Mouse (Mus musculus) midbrain, embryonic 15.5 days (tissue): ENCODE measurements around the gene Rtl1. TPM values are rescaled to one million over a fixed set of nuclear protein-coding genes. Genes with fewer than 3 reads are reported as not detected.

Experiments used
- ATAC-seq: fragments of 200-750 bp; cut with Nextera tagmentation; replicated peaks from 2 replicates; pipeline ENCODE4 v1.8.0; 2017; ENCODE audit warnings: moderate TSS enrichment
- H3K27ac ChIP-seq: fragments of 300-500 bp; sonication (generic); 2 replicates; pipeline ENCODE4 v1.5.1; 2015; ENCODE audit warnings: mild to moderate bottlenecking, inconsistent platforms
- H3K27me3 ChIP-seq: fragments of 300-500 bp; sonication (generic); replicated peaks from 2 replicates; pipeline ENCODE4 v1.6.1; 2015; ENCODE audit warnings: inconsistent platforms
- H3K36me3 ChIP-seq: fragments of 300-500 bp; sonication (generic); replicated peaks from 2 replicates; pipeline ENCODE4 v1.6.1; 2015; ENCODE audit warnings: inconsistent platforms
- H3K4me1 ChIP-seq: fragments of 300-500 bp; sonication (generic); 2 replicates; pipeline ENCODE4 v1.6.1; 2015; ENCODE audit warnings: inconsistent platforms
- H3K4me2 ChIP-seq: fragments of 300-500 bp; sonication (generic); 2 replicates; pipeline ENCODE4 v1.6.1; 2015; ENCODE audit warnings: inconsistent platforms, mild to moderate bottlenecking, moderate library complexity
- H3K4me3 ChIP-seq: fragments of 300-500 bp; sonication (generic); 2 replicates; pipeline ENCODE4 v1.5.1; 2015; ENCODE audit warnings: mild to moderate bottlenecking, inconsistent platforms
- H3K9ac ChIP-seq: fragments of 300-500 bp; sonication (generic); 2 replicates; pipeline ENCODE4 v1.6.1; 2015; ENCODE audit warnings: mild to moderate bottlenecking, inconsistent platforms
- H3K9me3 ChIP-seq: fragments of 300-500 bp; sonication (generic); 2 replicates; pipeline ENCODE4 v1.6.1; 2016; ENCODE audit warnings: inconsistent platforms
- WGBS: fragments of 180-500 bp; shearing (Covaris S2); methylation state at CpG from one replicate; pipeline ENCODE4 v1.1.7; 2015; ENCODE audit warnings: mixed read lengths; 5-methylcytosine and 5-hydroxymethylcytosine counted together
- polyA plus RNA-seq: library from polyadenylated mRNA; unstranded; fragments of >200 nt; fragmentation: Nextera tagmentation; extraction: Ambion mirVana; gene quantifications from 2 replicates; pipeline ENCODE4 v1.2.1, GENCODE M21; 2015

Rtl1 gene
- polyA plus RNA-seq, 1 experiment from 2014 or later = 2.7 TPM

DNA sequence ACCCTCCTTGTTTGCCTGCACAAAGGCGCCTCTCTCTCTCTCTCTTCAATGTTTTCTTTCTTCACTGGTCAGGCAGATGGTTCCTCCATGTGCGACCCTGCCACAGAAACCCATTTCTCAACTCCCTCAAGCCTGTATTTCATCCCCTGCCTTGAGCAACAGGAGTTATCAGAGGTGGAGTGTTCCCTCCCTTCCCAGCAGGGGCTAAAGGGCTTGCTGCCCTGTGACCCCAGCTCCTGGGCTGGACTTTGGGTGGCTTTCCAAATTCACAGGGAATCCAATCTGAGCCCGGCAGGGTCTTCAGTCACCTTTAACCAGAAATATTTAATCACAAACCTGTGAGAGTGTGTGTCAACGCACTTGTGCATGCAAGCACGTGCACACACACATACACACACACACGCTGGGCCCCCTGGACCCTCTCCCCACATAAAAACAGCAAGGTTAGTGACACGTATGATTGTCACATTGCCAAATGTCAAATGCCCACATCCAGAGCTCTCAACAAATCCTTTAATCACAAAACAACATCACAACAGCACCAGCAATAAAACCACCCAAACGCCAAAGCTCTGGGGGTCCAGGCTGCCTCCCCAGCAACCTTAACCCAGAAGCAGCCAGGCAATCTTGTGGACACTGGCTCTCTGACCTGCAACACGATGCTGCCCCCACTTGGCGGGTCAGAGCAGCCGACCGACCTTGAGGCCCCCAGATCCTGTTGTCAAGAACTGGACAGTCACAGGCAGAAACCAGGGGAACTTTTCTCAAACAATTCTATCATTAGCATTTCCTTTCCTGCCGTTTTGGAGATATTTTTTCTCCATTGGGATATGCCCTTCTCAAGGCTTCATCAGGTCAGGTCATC lies 8.7 kb upstream of the Rtl1 start:
- Histone ChIP-seq H3K27ac (no peak overlapping the region), H3K9ac (no peak overlapping the region), H3K4me2 (no peak overlapping the region), H3K9me3 (no peaks in the 10 kb centered on the region), H3K4me1 (0 out of 2 replicates have a peak, but pooled peaks cover 3% of the 10 kb centered on the region), H3K4me3 (no peak overlapping the region), H3K27me3 (no peaks in the 10 kb centered on the region), H3K36me3 (peaks cover 39% of the 10 kb centered on the region)
- WGBS = 48% methylated on average over 13 of the region's 13 CpGs
- no peak for ATAC-seq

DNA sequence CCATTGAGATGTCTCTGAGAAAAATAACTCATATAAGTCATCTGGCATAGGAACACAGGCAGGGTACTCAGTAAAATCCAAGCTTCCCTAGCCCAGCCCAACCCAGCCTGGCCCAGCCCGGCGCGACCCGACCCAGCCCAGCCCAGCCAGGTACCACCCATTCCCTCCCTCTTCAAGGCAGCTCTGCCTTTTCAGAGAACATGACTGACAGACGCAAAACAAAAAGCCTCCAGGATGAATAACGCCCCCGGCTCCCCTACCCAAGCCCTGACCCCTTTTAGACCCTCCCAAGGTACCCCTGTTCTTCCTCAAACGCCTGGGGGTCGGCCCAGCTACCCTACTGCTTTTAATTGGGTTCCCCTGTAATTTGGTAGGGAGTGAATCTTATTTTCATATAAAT lies 7.8 kb upstream of the Rtl1 start:
- peaks cover 41% of the 10 kb centered on the region for H3K36me3 ChIP-seq
- 45% methylated on average over 9 of the region's 9 CpGs for WGBS
- H3K27me3 ChIP-seq = no peaks in the 10 kb centered on the region
- ATAC-seq = no peak
- no peak overlapping the region for H3K4me2 ChIP-seq
- no peak overlapping the region for H3K9ac ChIP-seq
- 0 out of 2 replicates have a peak, but pooled peaks cover 4% of the 10 kb centered on the region for H3K4me1 ChIP-seq
- H3K4me3 ChIP-seq = no peak overlapping the region
- no peak overlapping the region for H3K27ac ChIP-seq
- no peaks in the 10 kb centered on the region for H3K9me3 ChIP-seq

DNA sequence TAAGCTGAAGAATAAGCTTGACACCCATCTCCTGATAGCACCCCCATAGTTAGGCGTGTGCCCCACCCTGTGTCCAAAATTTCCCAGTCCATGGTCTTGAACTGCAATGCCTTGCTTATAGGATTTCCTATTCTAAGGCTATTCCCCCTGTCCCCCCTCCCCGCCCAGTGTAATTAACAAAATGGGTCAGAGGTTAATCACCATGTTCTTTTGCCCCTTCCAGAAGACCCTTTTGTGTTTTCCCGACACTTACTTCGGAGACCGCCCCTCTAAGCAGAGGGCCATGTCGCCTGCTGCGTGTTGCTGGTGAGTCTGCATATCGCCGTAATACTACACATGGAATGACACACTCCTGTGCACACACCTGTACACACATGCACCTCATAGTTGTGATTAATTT lies 7.1 kb upstream of the Rtl1 start:
- Histone ChIP-seq H3K27ac (no peak overlapping the region), H3K4me2 (no peak overlapping the region), H3K4me3 (no peak overlapping the region), H3K4me1 (0 out of 2 replicates have a peak, but pooled peaks cover 4% of the 10 kb centered on the region), H3K36me3 (peaks cover 41% of the 10 kb centered on the region), H3K9me3 (no peaks in the 10 kb centered on the region), H3K27me3 (no peaks in the 10 kb centered on the region), H3K9ac (no peak overlapping the region)
- ATAC-seq = no peak
- 33% methylated on average over 9 of the region's 9 CpGs for WGBS

DNA sequence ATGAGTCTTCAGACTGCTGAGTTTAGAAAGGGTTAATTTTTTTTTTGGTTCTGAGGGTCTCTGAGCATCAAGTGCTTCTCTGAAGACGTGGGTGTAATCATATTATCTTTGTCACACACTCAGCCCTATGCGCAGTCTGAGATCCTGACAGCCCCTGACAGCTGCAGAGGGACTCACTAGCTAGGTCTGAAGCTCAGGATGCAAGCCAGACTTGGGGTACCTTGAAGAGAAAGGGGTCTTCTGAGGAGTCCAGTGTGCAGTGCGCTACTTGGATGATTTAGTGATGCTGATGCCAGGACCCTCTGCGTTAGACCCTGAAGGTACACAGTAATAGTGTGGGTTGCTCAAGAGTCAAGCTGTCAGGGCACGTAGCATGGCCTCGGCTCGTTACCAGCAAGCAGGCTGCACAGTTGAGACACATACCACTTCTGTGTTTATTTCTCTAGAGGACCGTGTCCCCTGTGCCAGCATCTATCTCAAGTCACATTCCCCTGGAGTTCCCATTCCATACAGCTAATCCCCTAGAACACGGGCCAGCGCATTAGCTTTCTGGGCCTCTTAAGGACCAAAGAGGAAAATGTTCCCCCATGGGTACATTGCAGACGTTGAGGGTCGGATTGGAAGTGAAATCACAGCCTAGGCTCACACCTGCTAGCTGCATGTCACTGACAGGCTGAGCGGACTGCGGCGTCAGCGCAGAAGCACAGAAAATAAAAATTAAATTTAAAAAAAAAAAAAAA lies 5.0 kb upstream of the Rtl1 start:
- Histone ChIP-seq H3K36me3 (peaks cover 38% of the 10 kb centered on the region), H3K27me3 (no peaks in the 10 kb centered on the region), H3K9ac (no peak overlapping the region), H3K4me2 (no peak overlapping the region), H3K4me1 (0 out of 2 replicates have a peak, but pooled peaks cover 4% of the 10 kb centered on the region), H3K4me3 (no peak overlapping the region), H3K27ac (no peak overlapping the region), H3K9me3 (no peaks in the 10 kb centered on the region)
- WGBS = 53% methylated on average over 16 of the region's 16 CpGs
- ATAC-seq = no peak

DNA sequence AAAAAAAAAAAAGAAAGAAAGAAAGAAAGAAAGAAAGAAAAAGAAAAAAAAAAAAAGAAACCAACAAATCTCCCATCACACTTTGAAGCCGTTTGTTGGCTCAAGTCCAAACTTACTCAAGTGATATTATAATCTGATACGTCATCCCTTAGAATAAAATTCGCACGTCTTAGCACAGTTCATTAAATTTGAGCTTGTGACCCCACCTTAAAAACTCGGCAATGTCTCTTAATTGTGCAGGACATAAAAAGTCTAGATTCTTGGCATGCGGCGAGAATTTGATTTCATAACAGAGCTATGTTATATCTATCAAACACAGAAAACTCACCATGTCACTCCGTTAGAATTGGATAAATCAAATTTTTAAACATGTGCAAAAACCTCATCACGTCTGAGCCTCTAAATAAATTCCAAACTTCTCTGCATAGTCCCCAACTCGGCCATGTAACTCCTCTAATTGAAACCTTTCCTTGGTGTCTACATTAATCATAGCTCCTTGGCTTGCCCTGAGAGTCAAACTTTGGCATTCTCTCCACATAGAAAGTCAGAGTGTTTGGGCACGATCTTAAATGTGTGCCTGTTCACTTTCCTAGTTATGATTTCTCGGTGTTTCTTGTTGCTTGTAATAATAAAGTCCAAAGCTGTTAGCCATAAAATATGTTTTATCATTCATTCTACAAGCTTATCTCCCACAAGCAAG lies 1.4 kb downstream of the Rtl1 start:
- no peak overlapping the region for H3K27ac ChIP-seq
- H3K4me2 ChIP-seq = no peak overlapping the region
- 0 out of 2 replicates have a peak, but pooled peaks cover 2% of the 10 kb centered on the region for H3K4me1 ChIP-seq
- H3K36me3 ChIP-seq = peaks cover 11% of the 10 kb centered on the region; the same call in 1 of the 2 replicates
- no peaks in the 10 kb centered on the region for H3K9me3 ChIP-seq
- no peak overlapping the region for H3K4me3 ChIP-seq
- H3K27me3 ChIP-seq = no peaks in the 10 kb centered on the region
- 77% methylated on average over 12 of the region's 12 CpGs for WGBS
- no peak overlapping the region for H3K9ac ChIP-seq
- ATAC-seq = no peak

DNA sequence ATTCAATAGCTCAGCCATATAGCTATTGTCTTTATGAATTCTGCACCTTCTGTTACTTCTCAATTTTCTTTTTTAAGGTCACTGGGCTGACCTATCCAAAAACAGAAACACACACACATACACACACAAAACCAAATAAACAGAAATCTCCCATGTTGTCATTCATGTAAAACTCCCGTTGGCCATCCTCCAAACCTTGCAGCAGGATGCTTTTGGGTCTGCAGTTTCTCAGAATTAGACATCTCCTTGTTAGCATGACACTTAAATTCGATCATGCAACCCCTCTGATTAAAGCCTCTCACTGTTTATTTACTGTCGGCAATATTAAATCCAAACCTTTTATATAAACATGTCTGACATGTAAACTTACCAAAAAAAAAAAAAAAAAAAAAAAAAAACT lies 3.4 kb downstream of the Rtl1 start:
- Histone ChIP-seq H3K4me2 (no peak overlapping the region), H3K36me3 (peaks cover 25% of the 10 kb centered on the region; the same call in 1 of the 2 replicates), H3K27me3 (no peaks in the 10 kb centered on the region), H3K9me3 (no peaks in the 10 kb centered on the region), H3K27ac (no peak overlapping the region), H3K4me3 (no peak overlapping the region), H3K4me1 (0 out of 2 replicates have a peak, but pooled peaks cover 2% of the 10 kb centered on the region), H3K9ac (no peak overlapping the region)
- ATAC-seq = no peak
- 72% methylated on average over 3 of the region's 3 CpGs for WGBS

DNA sequence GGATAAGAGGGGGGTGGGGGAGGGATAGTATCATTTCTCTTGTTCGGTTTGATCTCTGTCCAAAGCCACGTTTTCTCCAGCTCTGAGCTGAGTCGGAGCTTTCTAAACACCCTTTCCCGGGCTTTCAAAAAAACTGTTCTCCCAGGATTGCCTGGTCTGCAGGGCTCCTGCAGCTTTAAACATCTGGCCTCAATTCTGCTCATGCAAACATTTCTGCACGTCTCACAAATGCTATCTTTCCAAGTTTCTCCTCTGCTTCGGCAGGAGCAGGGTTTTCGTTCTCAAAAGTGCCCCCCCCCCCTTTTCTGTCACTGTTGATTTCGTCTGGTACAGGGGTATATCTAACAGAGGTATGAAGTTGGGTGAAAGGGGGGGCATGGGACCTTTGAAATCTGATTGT lies 3.9 kb downstream of the Rtl1 start:
- Histone ChIP-seq H3K27ac (no peak overlapping the region), H3K27me3 (no peaks in the 10 kb centered on the region), H3K4me3 (no peak overlapping the region), H3K9ac (no peak overlapping the region), H3K36me3 (peaks cover 21% of the 10 kb centered on the region; the same call in 1 of the 2 replicates), H3K9me3 (no peaks in the 10 kb centered on the region), H3K4me1 (0 out of 2 replicates have a peak, but pooled peaks cover 2% of the 10 kb centered on the region), H3K4me2 (no peak overlapping the region)
- no peak for ATAC-seq
- WGBS = 56% methylated on average over 8 of the region's 8 CpGs

DNA sequence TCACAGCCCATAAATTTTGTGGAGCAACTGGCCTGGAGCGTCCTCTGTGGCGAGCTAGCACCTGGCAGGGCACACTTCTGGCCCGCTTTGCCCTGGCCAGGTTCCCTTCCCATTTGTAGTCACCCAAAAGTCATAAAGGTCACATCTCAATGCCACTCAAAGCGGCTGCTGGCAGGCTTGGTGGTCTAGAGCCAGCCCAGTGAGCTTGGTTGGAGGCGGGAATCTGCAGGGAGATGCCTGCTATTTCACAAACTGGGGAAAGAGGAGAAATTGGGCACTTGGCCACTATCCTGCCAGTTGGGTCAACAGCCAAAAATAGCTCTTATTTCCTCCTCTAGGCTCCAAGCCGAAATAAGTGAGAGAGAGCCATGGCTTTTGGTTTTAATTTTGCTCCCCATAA lies 4.4 kb downstream of the Rtl1 start:
- Histone ChIP-seq H3K36me3 (peaks cover 18% of the 10 kb centered on the region; the same call in 1 of the 2 replicates), H3K9me3 (no peaks in the 10 kb centered on the region), H3K4me1 (0 out of 2 replicates have a peak, but pooled peaks cover 2% of the 10 kb centered on the region), H3K4me3 (no peak overlapping the region), H3K9ac (no peak overlapping the region), H3K4me2 (no peak overlapping the region), H3K27me3 (no peaks in the 10 kb centered on the region), H3K27ac (no peak overlapping the region)
- WGBS = 80% methylated on average over 6 of the region's 6 CpGs
- no peak for ATAC-seq

DNA sequence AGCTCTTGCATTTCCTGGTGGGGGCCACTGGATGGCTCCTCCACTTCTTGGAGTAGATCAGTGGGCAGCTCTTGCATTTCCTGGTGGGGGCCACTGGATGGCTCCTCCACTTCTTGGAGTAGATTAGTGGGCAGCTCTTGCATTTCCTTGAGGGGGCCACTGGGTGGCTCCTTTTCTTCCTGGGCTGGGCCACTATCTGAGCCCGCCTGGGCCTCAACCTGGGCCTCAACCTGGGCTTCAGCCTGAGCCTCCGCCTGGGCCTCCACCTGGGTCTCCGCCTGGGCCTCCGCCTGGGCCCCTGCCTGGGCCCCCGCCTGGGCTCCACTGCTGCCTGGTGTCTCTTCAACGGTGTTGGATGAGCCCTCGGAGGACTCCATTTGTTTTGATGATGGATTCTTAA lies 5.2 kb downstream of the Rtl1 start:
- peaks cover 21% of the 10 kb centered on the region; the same call in 1 of the 2 replicates for H3K36me3 ChIP-seq
- H3K27ac ChIP-seq = no peak overlapping the region
- no peak overlapping the region for H3K4me3 ChIP-seq
- H3K27me3 ChIP-seq = no peaks in the 10 kb centered on the region
- ATAC-seq = no peak
- H3K4me1 ChIP-seq = 0 out of 2 replicates have a peak, but pooled peaks cover 2% of the 10 kb centered on the region
- 93% methylated on average over 7 of the region's 7 CpGs for WGBS
- H3K4me2 ChIP-seq = no peak overlapping the region
- H3K9me3 ChIP-seq = no peaks in the 10 kb centered on the region
- H3K9ac ChIP-seq = no peak overlapping the region

DNA sequence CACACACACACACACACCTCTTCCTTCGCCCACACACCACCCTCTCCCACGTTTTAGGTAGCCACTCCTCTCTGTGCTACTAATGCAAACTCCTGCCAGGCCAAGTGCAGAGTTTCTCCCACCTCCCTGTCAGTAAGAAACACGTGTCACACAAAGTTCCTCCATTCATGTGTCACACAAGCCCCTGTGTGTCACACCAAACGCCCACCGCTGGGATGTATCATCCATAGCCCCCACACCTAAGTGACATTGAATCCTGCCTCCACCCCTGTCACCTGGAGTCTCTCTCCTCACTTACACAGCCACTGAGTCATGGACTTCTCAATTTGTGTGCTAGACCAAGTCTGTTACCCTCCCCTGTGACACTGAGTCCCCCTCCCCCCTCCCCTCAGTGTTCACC lies 17.9 kb downstream of the Rtl1 start:
- Histone ChIP-seq H3K9me3 (no peaks in the 10 kb centered on the region), H3K4me1 (peaks cover 1% of the 10 kb centered on the region; the same call in 1 of the 2 replicates), H3K36me3 (peaks cover 13% of the 10 kb centered on the region; the same call in 1 of the 2 replicates), H3K27ac (no peak overlapping the region), H3K4me2 (no peak overlapping the region), H3K4me3 (no peak overlapping the region), H3K9ac (no peak overlapping the region), H3K27me3 (no peaks in the 10 kb centered on the region)
- no peak for ATAC-seq
- 77% methylated on average over 5 of the region's 5 CpGs for WGBS

DNA sequence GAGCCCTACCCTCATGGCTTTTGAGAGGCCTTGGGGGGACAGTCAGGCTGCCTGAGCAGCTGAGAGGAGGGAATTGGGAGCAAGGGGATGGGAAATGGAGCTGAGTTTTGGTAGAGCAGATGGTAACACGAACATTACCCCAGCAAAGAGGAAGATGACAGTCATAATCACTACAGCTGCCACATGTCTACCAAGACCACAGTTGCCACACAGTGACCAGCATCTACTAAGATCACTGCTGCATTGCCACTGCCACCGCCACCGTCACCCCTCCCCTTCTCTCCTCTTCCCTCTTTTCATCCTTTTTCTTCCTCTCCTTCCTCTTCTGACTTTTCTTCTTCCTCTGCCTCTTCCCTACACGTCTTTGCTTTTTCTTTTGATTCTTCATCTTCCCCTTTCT lies 27.9 kb downstream of the Rtl1 start:
- H3K4me1 ChIP-seq = no peaks in the 10 kb centered on the region
- no peak overlapping the region for H3K4me3 ChIP-seq
- ATAC-seq = no peak
- no peak overlapping the region for H3K4me2 ChIP-seq
- H3K9ac ChIP-seq = no peak overlapping the region
- H3K27me3 ChIP-seq = no peaks in the 10 kb centered on the region
- H3K27ac ChIP-seq = no peak overlapping the region
- H3K9me3 ChIP-seq = no peaks in the 10 kb centered on the region
- 84% methylated on average over 4 of the region's 4 CpGs for WGBS
- H3K36me3 ChIP-seq = peaks cover 23% of the 10 kb centered on the region
